Mouse (Mus musculus) cerebellum, adult 2 months (tissue): ENCODE measurements at regions not wholly inside any gene's neighbourhood (a gene's known extent, or its start where the extent isn't known, plus 50 kb on each side); places are given as distances from the start of the nearest gene placed in this dataset.

Source experiments
- CTCF ChIP-seq: fragments of 200-500 bp; IDR thresholded peaks from 2 replicates; pipeline ENCODE4 v1.5.1; 2011; ENCODE audit warnings: low read depth, mild to moderate bottlenecking, control low read depth, low read length, moderate library complexity, borderline replicate concordance; ENCODE audit not compliant: insufficient read depth
- POLR2A ChIP-seq: fragments of 200-500 bp; IDR thresholded peaks from 2 replicates; pipeline ENCODE4 v1.6.1; 2011; ENCODE audit warnings: low read length, control low read depth, borderline replicate concordance; ENCODE audit not compliant: insufficient read depth

GRCm38 (mm10) chr14:89011440-89011839, 540.2 kb upstream of the Pcdh20 start:
- TF ChIP-seq CTCF (no peak), POLR2A (no peak)
